Mouse (Mus musculus) layer of hippocampus, adult 2 months (tissue): ENCODE data around the gene Mmel1. TPM values are rescaled to one million over a fixed set of nuclear protein-coding genes. Genes with fewer than 3 reads are reported as not detected.

Experiments
- DNase-seq, 2 experiments: peaks; one replicate each; pipeline ENCODE4 v3.0.0; 2022; ENCODE audit warnings: low spot score in 2 of 2
- H3K27ac ChIP-seq: fragments of 200-600 bp; 2 replicates; pipeline ENCODE4 v1.8.1; 2022
- H3K4me3 ChIP-seq: fragments of 200-600 bp; 2 replicates; pipeline ENCODE4 v1.8.1; 2022; ENCODE audit warnings: mild to moderate bottlenecking
- CTCF ChIP-seq: fragments of 200-600 bp; conservative IDR thresholded peaks from 2 replicates; pipeline ENCODE4 v1.8.1; 2022; ENCODE audit warnings: antibody characterized with exemption, mild to moderate bottlenecking, moderate library complexity
- total RNA-seq, 2 experiments: library from RNA; stranded (reverse); gene quantifications; 2 replicates each; pipeline ENCODE4 v1.2.3; 2021

The Mmel1 gene
- total RNA-seq, 2 experiments from 2014 or later, result 0.29 to 0.44 TPM

- no peak for TF ChIP-seq CTCF
- DNase-seq, result no peak
- Histone ChIP-seq H3K4me3 (peak overlapping the region; percentile 69), H3K27ac (peak overlapping the region; percentile 82; the same call in 1 of the 2 replicates)
These were observed 28.5 kb downstream of the Mmel1 start for GRCm38 (mm10) chr4:154897676-154898465.

- H3K4me3 ChIP-seq, result peak within 1 kb of the TSS; percentile 69
- TF ChIP-seq CTCF, result no peak
- peak; percentile 76 to 88 for DNase-seq
- H3K27ac ChIP-seq, result peak within 1 kb of the TSS; percentile 82
These were observed 29.4 kb downstream of the Mmel1 start, which contains the start of gene Fam213b for GRCm38 (mm10) chr4:154898506-154899446. Fam213b (minus strand) TSS chr4:154899135.

GRCm38 (mm10) chr4:154902371-154902770, 33.0 kb downstream of the Mmel1 start:
- DNase-seq, result no peak
- H3K27ac ChIP-seq, result no peak overlapping the region
- no peak for TF ChIP-seq CTCF
- H3K4me3 ChIP-seq, result no peak overlapping the region

- Histone ChIP-seq H3K27ac (no peak overlapping the region), H3K4me3 (peak overlapping the region; percentile 40)
- peak; percentile 67 to 83 for DNase-seq
- TF ChIP-seq CTCF, result no peak
These were observed 35.0 kb downstream of the Mmel1 start for GRCm38 (mm10) chr4:154904185-154905071.

GRCm38 (mm10) chr4:154907833-154908232, 38.4 kb downstream of the Mmel1 start:
- DNase-seq, result peak; percentile 64 to 73
- Histone ChIP-seq H3K4me3 (no peak overlapping the region), H3K27ac (peak overlapping the region; percentile 15; the same call in 1 of the 2 replicates)
- TF ChIP-seq CTCF, result peak; percentile 92

- DNase-seq, result no peak
- no peak overlapping the region for H3K4me3 ChIP-seq
- no peak overlapping the region for H3K27ac ChIP-seq
- no peak for TF ChIP-seq CTCF
These were observed 39.1 kb downstream of the Mmel1 start for GRCm38 (mm10) chr4:154908490-154908889.

GRCm38 (mm10) chr4:154910606-154911522, 41.5 kb downstream of the Mmel1 start:
- no peak for DNase-seq
- Histone ChIP-seq H3K4me3 (no peak overlapping the region), H3K27ac (peak overlapping the region; percentile 19; the same call in 1 of the 2 replicates)
- no peak for TF ChIP-seq CTCF

GRCm38 (mm10) chr4:154911644-154912043, 42.3 kb downstream of the Mmel1 start:
- Histone ChIP-seq H3K27ac (no peak overlapping the region), H3K4me3 (no peak overlapping the region)
- no peak for DNase-seq
- TF ChIP-seq CTCF, result no peak

- no peak for TF ChIP-seq CTCF
- H3K4me3 ChIP-seq, result no peak overlapping the region
- H3K27ac ChIP-seq, result no peak overlapping the region
- DNase-seq, result no peak
These were observed 44.5 kb downstream of the Mmel1 start for GRCm38 (mm10) chr4:154913845-154914244.

- no peak for DNase-seq
- no peak overlapping the region for H3K27ac ChIP-seq
- no peak for TF ChIP-seq CTCF
- no peak overlapping the region for H3K4me3 ChIP-seq
These were observed 44.9 kb downstream of the Mmel1 start for GRCm38 (mm10) chr4:154914252-154914651.

GRCm38 (mm10) chr4:154914707-154915106, 45.3 kb downstream of the Mmel1 start:
- no peak for TF ChIP-seq CTCF
- Histone ChIP-seq H3K27ac (no peak overlapping the region), H3K4me3 (no peak overlapping the region)
- no peak for DNase-seq
